Mouse (Mus musculus): ENCODE measurements at regions not wholly inside any gene's neighbourhood (a gene's known extent, or its start where the extent isn't known, plus 50 kb on each side); places are given as distances from the start of the nearest gene placed in this dataset.
"Not testable (repeated sequence)": the region's sequence is repeated elsewhere in the genome, so short reads cannot be mapped to it uniquely, and the experiment has no call there.

GRCm38 (mm10) chr10:19297669-19298068 lies 58.7 kb upstream of the Olig3 start:
- peak; percentile 38 for DNase-seq (ENCODE audit: low spot score)

- DNase-seq (ENCODE audit: low spot score): no peak
Measured at GRCm38 (mm10) chr10:19295388-19296013, 60.8 kb upstream of the Olig3 start.

- no peak for DNase-seq (ENCODE audit: low spot score)
Measured at GRCm38 (mm10) chr10:19291474-19291873, 64.9 kb upstream of the Olig3 start.

DNA sequence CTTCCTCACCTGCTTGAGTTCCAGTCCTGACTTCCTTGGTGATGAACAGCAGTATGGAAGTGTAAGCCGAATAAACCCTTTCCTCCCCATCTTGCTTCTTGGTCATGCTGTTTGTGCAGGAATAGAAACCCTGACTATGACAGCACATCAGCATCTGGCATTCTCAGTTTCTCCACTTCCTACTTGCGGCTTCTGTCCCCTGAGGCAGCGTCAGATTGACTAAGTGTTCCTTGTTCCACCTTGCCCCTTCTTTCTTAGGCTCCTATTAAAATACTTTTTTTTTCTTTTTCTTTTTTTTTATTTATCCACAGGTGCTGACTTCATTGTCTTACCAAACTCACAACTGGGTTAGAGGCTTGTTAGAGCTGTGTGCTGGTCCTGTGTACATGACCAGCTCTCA lies 65.3 kb upstream of the Olig3 start:
- not testable (repeated sequence) for DNase-seq (ENCODE audit: low spot score)

- DNase-seq (ENCODE audit: low spot score): no peak
Measured at GRCm38 (mm10) chr10:19282166-19282565, 74.2 kb upstream of the Olig3 start.

DNA sequence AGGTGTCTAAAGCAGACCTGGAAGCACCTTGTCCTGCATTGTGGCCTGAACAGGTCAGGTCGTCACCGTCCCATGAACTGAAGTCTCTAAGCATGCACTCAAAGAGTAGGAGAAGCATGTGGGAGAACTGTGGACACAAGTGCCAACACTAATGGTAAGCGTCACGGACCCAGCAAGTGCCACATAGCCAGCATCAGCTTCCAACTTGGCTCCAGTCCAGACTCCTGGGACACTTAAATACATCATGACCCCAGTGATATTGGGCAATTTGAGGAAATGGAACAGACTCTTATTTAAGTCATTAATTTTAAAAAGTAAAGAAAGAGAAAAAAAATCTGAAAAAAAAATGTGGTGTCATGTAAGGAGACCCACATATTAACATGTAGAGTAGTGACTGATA lies 75.3 kb upstream of the Olig3 start:
- no peak for DNase-seq (ENCODE audit: low spot score)

DNA sequence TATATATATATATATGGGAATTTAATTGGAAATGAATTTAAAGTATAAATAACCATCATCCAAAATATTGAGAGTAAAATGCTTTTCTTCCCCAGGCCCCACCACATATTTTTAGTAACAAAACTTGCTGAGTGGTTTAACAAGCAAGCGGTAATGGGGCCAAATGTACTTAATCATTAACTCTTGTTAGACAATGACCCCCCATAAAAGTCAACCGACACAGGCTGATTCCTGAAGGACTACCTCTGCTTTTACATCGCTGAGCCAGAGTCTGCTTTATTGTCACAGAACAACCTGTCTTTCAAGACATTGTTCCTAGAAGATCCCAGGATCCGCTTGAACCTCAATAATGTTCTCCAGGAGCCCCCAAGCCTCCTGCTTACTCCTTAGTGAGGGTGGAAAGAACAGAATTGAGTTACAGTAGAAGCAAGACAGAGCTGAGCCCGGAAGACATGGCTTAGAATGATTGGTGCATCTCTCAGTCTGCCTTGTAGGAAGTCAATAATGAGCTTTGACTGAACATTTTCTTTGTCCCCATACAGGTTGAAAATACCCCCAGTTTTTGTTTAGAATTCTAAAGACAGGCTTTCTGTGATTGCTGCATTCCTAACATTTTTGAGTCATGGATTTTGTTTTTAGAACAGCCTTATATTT lies 78.0 kb upstream of the Olig3 start:
- DNase-seq (ENCODE audit: low spot score): no peak

DNA sequence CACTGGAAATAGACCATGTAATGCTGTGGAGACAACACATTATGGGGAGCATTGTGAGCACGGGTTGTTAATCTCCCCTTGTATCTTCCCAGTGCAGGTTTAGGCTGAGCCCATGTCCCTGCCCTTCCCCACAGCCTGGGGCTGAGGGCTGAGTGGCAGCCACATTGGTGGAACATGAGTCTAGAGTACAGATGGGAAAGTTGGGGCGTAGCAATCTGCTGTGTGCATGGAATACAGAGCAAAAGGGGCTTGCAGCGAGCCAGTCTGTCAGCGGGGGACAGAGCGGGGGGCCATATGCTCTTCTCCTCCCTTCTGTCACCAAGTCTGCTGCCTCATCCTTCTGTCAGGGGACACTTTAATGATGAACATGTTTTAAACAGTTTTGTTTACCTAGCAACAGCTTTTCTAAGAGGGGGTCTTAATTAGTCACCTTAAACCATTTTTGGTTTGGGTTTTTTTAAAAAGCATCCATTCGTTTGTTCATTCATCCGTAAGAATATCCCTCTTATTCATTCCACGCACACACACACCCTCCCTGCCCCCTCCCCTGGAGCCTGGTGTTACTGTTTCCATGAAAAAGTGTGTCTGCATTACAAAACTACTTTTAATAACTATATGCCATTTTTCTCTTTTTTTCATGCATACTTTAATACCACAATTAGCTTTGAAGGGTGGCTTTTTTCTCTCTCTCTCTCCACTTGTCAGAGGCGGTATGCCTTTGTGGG lies 79.1 kb upstream of the Olig3 start:
- DNase-seq (ENCODE audit: low spot score): no peak

DNA sequence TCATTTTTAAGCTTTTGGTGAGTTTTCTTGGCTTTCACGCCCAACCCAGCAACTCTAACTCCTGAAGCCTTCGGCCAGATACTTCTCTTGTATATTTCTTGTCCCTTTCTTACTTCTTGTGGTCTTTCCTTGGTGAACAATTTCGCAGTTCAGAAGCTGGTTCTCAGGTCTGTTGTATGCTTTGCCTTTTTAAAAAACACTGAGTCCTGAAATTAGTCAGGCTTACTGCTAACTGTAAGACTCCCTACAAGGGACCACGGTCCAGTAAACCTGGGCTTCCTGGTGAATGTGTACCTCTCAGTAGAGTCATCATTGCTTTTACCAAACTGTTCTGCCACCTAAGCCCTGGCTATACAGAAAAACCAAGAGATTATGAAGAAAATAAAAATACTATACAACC lies 81.3 kb upstream of the Olig3 start:
- DNase-seq (ENCODE audit: low spot score): no peak

GRCm38 (mm10) chr10:19269418-19269817 lies 86.9 kb upstream of the Olig3 start:
- no peak for DNase-seq (ENCODE audit: low spot score)

- peak; percentile 2 for DNase-seq (ENCODE audit: low spot score)
Measured at GRCm38 (mm10) chr10:19268051-19268450, 88.3 kb upstream of the Olig3 start.

DNA sequence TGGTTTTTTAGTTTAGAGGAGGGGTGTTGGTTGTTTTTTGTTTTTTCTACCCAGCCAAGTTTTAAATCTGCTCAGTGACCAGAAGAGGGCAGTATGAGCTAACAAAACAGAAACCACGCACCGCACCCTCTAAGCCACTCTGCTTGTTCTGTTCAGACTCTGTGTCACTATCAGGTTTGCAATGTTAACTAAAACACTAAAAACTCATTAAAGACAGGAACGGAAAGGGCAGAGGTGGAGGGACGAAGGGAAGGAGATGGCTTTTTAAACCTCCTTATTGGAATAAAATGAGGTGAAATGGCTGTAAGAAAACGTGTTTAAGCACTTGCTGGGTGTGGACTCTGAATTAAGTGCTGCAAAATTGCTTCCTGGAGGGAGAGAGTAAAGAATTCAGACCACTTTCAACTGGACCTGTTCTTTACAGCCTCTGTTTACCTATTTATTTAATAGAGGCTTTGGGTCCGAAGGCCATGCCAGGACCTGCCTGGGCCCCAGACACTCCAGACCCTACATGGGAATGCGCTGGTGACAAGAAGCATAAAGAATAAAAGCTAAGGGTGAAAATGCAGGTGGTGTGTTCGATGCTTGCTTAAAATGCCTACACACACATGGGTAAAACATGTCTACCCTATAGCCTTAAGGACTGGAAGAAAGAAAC lies 116.1 kb upstream of the Olig3 start:
- DNase-seq (ENCODE audit: low spot score): peak; percentile 68

GRCm38 (mm10) chr10:19216240-19216639 lies 140.1 kb upstream of the Olig3 start:
- no peak for DNase-seq (ENCODE audit: low spot score)

GRCm38 (mm10) chr10:19209751-19210150 lies 146.6 kb upstream of the Olig3 start:
- DNase-seq (ENCODE audit: low spot score): peak; percentile 54

- DNase-seq (ENCODE audit: low spot score): no peak
Measured at GRCm38 (mm10) chr10:19208101-19208722, 148.1 kb upstream of the Olig3 start.

DNA sequence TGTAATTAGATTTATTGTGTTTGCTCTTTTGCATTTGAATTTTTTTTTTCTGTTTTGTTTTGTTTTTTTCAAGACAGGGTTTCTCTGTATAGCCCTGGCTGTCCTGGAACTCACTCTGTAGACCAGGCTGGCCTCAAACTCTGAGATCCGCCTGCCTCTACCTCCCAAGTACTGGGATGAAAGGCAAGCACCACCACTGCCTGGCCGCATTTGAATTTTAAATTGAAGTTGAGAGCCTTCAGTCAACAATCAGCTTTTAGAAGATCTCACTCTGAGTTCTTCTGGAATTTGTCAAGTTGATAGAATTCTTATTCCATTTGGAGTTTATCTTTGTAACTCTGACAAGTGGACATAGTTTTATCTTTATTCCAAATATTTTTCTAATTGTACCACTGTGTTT lies 148.8 kb upstream of the Olig3 start:
- DNase-seq (ENCODE audit: low spot score): no peak

DNA sequence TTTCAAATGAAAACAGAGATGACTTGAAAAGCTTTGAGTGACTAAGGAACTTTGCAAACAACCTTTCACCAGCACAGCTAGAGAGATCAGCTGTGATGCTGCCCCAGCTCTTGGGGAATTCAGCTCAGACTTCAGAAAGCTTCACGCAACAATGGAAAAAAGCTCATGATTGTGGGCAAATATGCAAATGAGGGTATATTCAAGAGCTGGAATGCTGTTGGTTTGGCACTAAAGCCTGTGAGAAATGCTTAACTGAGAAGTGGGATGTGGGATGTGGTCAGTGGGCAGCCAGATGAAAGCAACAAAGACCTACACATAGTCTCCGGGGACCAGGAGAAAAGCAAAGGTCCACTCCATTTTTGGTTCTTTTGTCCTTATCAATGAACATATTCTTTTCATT lies 156.0 kb upstream of the Olig3 start:
- DNase-seq (ENCODE audit: low spot score): no peak

DNA sequence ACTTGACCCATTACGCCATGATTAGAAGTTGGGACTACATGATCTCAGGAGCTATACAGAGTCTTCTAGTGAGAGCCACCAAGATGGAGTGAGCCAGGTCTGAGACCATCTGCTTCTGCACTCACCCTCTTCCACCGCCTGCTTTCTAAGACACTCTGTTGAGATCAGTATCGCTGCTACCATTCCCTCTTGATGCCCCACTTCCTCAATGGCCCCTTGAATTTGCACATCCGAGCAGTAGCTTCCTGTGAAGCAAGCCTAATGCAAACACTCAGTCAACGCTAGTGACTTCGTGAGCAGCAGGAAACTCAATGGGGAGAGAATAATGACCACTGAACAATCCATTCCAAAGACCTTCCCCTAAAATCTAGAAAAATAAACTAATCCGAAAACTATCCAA lies 160.7 kb upstream of the Olig3 start:
- DNase-seq (ENCODE audit: low spot score): peak; percentile 37

DNA sequence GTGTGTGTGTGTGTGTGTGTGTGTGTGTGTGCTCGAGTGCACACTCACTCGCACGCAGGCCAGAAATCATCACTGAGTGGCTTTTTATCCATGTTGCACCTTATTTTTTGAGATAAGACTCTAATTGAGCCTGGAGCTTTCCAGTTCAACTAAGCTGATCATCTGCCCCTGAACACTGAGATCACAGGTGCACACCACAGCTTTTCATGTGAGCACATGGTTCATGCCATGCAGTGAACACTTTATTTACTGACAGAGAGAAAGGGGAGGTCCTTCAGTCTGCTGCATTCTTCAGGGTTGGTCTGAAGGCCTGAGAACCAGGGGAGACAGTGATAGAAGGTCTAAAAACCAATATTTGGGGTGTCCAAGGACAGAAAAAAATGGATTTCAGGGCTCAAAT lies 161.7 kb upstream of the Olig3 start:
- DNase-seq (ENCODE audit: low spot score): peak; percentile 79

- peak; percentile 40 for DNase-seq (ENCODE audit: low spot score)
Measured at GRCm38 (mm10) chr10:19192971-19193758, 163.2 kb upstream of the Olig3 start.

- peak; percentile 82 for DNase-seq (ENCODE audit: low spot score)
Measured at GRCm38 (mm10) chr10:19192221-19192620, 164.1 kb upstream of the Olig3 start.
